Mouse (Mus musculus): ENCODE measurements around the gene Bms1. TPM values are rescaled to one million over a fixed set of nuclear protein-coding genes. Genes with fewer than 3 reads are reported as not detected.

Bms1 gene
- polyA plus RNA-seq, 1 experiment from 2014 or later, result 26.0 TPM

DNA sequence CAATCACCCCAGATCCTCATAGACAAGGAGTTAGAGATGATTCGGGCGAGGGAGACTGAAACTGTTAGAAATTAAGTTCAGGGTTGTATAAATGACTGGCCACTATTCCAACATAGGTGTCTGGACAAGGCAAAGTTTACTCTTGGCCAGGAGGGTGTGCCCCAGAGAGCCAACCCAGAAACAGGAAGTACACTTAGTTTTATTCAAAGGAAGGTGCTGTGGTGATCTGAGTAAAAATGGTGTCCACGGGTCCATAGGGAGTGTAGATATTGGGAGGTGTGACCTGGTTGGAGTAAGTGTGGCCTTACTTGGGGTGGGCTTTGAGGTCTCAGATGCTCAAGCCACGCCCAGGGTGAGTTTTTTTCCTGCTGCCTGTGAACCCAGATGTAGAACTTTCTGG, 38.0 kb downstream of the Bms1 start:
- peaks cover 26% of the 10 kb centered on the region for H3K36me3 ChIP-seq
- no peaks in the 10 kb centered on the region for H3K9me3 ChIP-seq
- no peaks in the 10 kb centered on the region for H3K27me3 ChIP-seq
- H3K4me1 ChIP-seq, result peaks cover 4% of the 10 kb centered on the region; the same call in 1 of the 2 replicates
- H3K9ac ChIP-seq (replicated peaks), result no peak overlapping the region
- H3K4me3 ChIP-seq, result no peak overlapping the region
- no peak overlapping the region for H3K4me2 ChIP-seq (replicated peaks)
- 88% methylated on average over 4 of the region's 4 CpGs for WGBS
- H3K27ac ChIP-seq (replicated peaks), result no peak overlapping the region
- ATAC-seq (replicated peaks), result no peak

DNA sequence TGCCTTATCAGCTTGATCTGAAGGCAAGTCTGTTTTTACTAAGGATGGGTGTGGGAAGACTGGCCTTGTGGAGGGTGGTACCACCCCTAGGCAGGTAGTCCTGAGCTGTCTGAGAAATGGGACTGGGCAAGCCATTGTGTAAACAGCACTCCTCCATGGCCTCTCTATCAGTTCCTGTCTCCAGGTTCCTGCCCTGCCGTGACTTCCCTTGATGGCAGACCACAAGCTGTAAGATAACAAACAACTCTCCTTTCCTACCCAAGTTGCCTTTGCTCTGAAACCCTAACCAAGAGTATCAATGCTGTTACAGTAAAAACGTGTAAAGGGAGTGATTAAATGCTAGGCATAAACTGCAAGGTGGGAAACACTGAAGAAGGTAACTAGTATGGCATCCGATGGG, 38.6 kb downstream of the Bms1 start:
- Histone ChIP-seq H3K27me3 (no peaks in the 10 kb centered on the region), H3K9ac (replicated peaks) (no peak overlapping the region), H3K4me3 (no peak overlapping the region), H3K27ac (replicated peaks) (no peak overlapping the region), H3K4me2 (replicated peaks) (no peak overlapping the region), H3K9me3 (no peaks in the 10 kb centered on the region), H3K4me1 (peaks cover 4% of the 10 kb centered on the region; the same call in 1 of the 2 replicates), H3K36me3 (peaks cover 26% of the 10 kb centered on the region)
- WGBS, result 74% methylated on average over 3 of the region's 3 CpGs
- ATAC-seq (replicated peaks), result no peak

DNA sequence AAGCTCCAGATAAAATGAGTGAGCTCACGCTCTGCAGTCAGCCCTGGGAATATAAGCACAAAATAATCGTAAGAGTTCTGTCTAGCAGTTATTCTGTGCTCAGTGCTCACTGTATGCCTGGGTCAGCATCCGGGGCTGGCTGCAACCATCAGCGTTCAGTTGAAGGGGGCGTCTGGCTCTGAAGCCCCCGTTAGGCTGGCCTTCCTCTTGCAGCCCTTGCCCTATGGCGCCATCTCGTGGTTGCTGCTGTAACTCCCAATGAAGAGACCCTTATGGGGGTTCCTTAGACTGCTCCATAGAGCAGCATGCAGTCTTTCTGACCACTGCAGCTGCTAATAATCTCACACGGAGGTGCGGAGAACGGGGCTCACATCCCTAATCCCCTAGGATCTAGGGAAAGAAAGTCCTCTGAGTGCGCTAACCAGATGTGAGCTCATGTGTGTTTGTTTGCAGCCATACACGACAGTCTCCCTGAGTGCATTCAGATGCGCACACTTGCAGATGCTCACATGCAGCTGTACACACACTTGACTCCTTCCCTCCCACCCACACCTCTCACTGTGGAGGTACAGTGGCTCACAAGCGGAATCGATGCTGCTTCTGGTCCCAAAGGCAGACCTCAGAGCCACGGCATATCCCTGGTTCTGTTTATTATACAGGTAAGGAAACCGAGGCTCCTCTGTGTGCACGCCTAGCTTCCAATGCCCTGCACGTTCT, 39.7 kb downstream of the Bms1 start:
- no peaks in the 10 kb centered on the region for H3K27me3 ChIP-seq
- H3K9ac ChIP-seq (replicated peaks), result no peak overlapping the region
- no peak overlapping the region for H3K27ac ChIP-seq (replicated peaks)
- peak overlapping the region; percentile 32; the same call in 1 of the 2 replicates for H3K4me2 ChIP-seq (replicated peaks)
- H3K4me1 ChIP-seq, result peaks cover 4% of the 10 kb centered on the region; the same call in 1 of the 2 replicates
- H3K36me3 ChIP-seq, result peaks cover 22% of the 10 kb centered on the region
- WGBS, result 30% methylated on average over 20 of the region's 20 CpGs
- H3K4me3 ChIP-seq, result no peak overlapping the region
- H3K9me3 ChIP-seq, result no peaks in the 10 kb centered on the region
- ATAC-seq (replicated peaks), result peak; percentile 84

DNA sequence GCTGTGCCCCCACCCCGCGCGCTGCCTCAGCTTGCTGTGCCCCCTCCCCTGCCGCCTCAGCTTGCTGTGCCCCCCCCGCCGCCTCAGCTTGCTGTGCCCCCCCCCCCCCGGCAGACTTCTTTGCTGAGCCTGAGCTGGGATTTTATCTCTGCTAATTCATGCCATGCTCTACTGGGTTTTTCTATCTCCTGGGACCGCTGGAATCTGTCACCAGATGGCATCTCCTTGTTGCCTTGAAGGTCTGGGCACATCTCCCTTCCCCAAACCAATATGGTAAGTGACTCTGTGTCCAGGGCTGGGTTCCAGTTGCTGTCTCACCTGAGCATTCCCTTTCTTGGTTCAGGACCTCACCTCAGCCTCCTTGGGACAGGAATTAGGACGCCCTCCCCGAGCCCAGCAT, 41.7 kb downstream of the Bms1 start:
- H3K4me1 ChIP-seq, result peaks cover 4% of the 10 kb centered on the region; the same call in 1 of the 2 replicates
- no peak overlapping the region for H3K27ac ChIP-seq (replicated peaks)
- H3K27me3 ChIP-seq, result no peaks in the 10 kb centered on the region
- H3K9ac ChIP-seq (replicated peaks), result no peak overlapping the region
- H3K4me3 ChIP-seq, result no peak overlapping the region
- no peak overlapping the region for H3K4me2 ChIP-seq (replicated peaks)
- H3K36me3 ChIP-seq, result peaks cover 7% of the 10 kb centered on the region
- 63% methylated on average over 10 of the region's 10 CpGs for WGBS
- no peak for ATAC-seq (replicated peaks)
- H3K9me3 ChIP-seq, result no peaks in the 10 kb centered on the region

DNA sequence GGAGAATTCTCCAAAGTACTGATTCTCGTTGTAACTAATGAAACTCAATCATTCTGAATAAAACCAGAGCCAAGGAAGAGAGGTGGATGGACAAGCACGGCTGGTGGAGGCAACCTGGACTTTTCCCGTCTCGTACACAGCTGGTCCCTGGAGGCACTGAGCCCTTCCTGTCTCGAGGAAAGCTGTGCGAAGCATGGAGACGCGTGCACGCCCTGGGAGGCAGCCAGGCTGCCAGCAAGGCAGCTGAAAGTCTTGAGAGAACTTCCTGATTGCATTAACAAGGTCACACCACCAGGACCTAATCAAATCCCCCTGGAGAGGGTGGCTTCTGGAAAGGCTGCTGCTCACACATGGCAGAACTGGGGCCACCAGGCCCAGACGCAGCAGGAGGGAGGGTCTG, 43.3 kb downstream of the Bms1 start:
- H3K4me2 ChIP-seq (replicated peaks), result no peak overlapping the region
- no peak overlapping the region for H3K27ac ChIP-seq (replicated peaks)
- peaks cover 4% of the 10 kb centered on the region; the same call in 1 of the 2 replicates for H3K4me1 ChIP-seq
- H3K9me3 ChIP-seq, result no peaks in the 10 kb centered on the region
- no peaks in the 10 kb centered on the region for H3K36me3 ChIP-seq
- WGBS, result 52% methylated on average over 10 of the region's 10 CpGs
- H3K4me3 ChIP-seq, result no peak overlapping the region
- no peak overlapping the region for H3K9ac ChIP-seq (replicated peaks)
- no peak for ATAC-seq (replicated peaks)
- H3K27me3 ChIP-seq, result no peaks in the 10 kb centered on the region

DNA sequence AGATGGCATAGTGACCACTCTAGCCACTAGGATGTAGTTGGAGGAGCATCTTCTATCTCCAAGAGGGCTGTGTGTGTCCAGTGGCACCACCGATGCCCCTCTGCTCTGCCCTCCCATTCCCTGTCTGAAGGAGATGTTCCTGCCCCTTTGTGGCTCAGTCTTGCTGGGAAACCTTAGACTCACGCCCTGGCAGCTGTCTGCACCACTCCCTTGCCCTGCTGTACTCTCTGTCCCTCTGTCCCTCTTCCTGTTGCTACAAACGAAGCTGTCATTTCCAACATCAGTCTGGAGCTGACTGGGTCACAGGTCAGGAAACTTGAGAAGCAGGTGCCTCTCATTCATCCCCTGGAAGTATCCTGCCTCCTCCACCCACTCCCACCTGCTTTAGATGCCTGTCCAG, 43.8 kb downstream of the Bms1 start:
- Histone ChIP-seq H3K9me3 (no peaks in the 10 kb centered on the region), H3K27ac (replicated peaks) (no peak overlapping the region), H3K27me3 (no peaks in the 10 kb centered on the region), H3K36me3 (no peaks in the 10 kb centered on the region), H3K9ac (replicated peaks) (no peak overlapping the region), H3K4me1 (peaks cover 4% of the 10 kb centered on the region; the same call in 1 of the 2 replicates), H3K4me2 (replicated peaks) (no peak overlapping the region), H3K4me3 (no peak overlapping the region)
- ATAC-seq (replicated peaks), result no peak
- WGBS, result 55% methylated on average over 3 of the region's 3 CpGs

DNA sequence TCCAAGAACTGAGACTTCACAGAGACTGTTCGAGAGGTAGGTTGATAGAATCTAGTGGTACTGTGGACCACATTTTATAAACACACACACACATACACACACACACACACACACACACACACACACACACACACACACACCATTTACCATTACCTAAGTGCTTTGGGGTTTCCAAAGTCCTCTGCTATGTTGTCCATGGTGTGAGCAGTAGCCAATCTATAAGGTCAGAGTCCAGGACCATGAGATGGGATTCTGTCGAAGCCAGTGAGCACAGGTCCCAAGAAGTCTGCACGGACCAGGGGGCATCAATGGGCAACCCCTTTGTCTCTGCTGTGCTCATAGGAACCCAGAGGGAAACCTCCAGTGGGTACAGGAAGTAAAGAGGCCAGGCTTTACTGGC, 44.2 kb downstream of the Bms1 start:
- Histone ChIP-seq H3K4me3 (no peak overlapping the region), H3K9ac (replicated peaks) (no peak overlapping the region), H3K4me1 (peaks cover 4% of the 10 kb centered on the region; the same call in 1 of the 2 replicates), H3K36me3 (no peaks in the 10 kb centered on the region), H3K27me3 (no peaks in the 10 kb centered on the region), H3K4me2 (replicated peaks) (no peak overlapping the region), H3K9me3 (no peaks in the 10 kb centered on the region), H3K27ac (replicated peaks) (no peak overlapping the region)
- WGBS, result 83% methylated on average over 3 of the region's 3 CpGs
- ATAC-seq (replicated peaks), result no peak

DNA sequence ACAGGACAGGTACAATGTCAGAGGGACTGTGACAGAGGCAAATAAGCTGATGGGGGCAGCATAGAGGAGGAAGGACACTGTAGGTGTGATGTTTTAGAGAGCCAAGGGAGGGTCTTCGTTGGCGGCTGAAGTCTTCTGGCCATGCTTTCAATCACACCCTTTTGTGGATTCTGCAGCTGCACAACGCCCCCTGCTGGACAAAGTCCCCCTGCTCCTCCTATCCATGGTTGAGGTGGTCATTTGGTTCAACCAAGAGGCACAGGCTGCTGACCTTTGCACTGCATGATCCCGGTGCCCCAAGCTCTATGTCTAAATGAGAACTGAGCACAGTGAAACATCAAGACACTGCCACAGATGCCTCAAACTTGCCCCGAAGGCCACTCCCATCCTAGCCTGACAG, 46.0 kb downstream of the Bms1 start:
- no peaks in the 10 kb centered on the region for H3K4me1 ChIP-seq
- 47% methylated on average over 5 of the region's 5 CpGs for WGBS
- H3K36me3 ChIP-seq, result no peaks in the 10 kb centered on the region
- H3K4me3 ChIP-seq, result no peak overlapping the region
- H3K9ac ChIP-seq (replicated peaks), result no peak overlapping the region
- ATAC-seq (replicated peaks), result no peak
- no peaks in the 10 kb centered on the region for H3K27me3 ChIP-seq
- H3K4me2 ChIP-seq (replicated peaks), result no peak overlapping the region
- H3K9me3 ChIP-seq, result no peaks in the 10 kb centered on the region
- H3K27ac ChIP-seq (replicated peaks), result no peak overlapping the region

DNA sequence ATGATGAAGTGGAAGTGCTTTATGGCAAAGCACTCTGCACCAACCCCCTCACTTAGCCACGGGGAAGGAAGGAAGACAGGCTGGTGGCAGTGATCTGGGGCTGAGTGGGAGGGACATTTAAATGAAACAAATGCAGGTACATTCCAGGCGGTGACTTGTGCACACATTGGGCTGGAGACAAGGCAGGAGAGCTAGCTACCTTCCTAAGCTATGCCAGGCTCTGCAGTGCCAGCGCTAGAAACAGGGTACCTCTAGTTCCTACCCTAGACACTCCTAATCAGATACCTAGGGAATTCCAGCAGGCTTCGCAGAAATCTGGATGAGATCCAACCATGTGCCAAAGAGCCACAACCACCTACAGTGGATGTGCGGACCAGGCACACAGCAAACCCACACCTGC, 46.5 kb downstream of the Bms1 start:
- no peaks in the 10 kb centered on the region for H3K27me3 ChIP-seq
- H3K9me3 ChIP-seq, result no peaks in the 10 kb centered on the region
- no peaks in the 10 kb centered on the region for H3K4me1 ChIP-seq
- 77% methylated on average over 5 of the region's 5 CpGs for WGBS
- H3K36me3 ChIP-seq, result no peaks in the 10 kb centered on the region
- H3K27ac ChIP-seq (replicated peaks), result no peak overlapping the region
- no peak overlapping the region for H3K9ac ChIP-seq (replicated peaks)
- no peak overlapping the region for H3K4me3 ChIP-seq
- no peak for ATAC-seq (replicated peaks)
- H3K4me2 ChIP-seq (replicated peaks), result no peak overlapping the region

DNA sequence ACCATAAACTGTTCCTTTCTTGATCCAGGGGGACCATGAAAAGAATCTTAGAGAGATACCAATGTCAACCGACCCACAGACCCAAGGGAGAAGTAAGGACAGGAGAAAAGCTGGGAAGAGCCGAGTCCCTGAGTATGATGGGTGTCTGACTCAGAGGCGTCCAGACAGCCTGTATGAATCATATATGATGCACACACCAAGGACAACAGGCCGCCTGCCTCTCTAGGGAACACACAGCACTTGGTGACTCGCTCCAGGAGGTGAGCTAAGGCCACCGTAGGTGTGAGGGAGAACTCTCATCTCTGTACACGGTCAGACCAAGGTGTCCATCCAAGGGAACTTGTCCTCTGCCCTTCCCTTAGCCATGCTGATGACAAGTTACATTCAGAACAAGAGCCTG, 51.8 kb downstream of the Bms1 start:
- no peak for ATAC-seq (replicated peaks)
- Histone ChIP-seq H3K9me3 (no peaks in the 10 kb centered on the region), H3K4me1 (no peaks in the 10 kb centered on the region), H3K4me2 (replicated peaks) (no peak overlapping the region), H3K36me3 (no peaks in the 10 kb centered on the region), H3K4me3 (no peak overlapping the region), H3K27ac (replicated peaks) (no peak overlapping the region), H3K9ac (replicated peaks) (no peak overlapping the region), H3K27me3 (no peaks in the 10 kb centered on the region)
- WGBS, result 85% methylated on average over 7 of the region's 7 CpGs

DNA sequence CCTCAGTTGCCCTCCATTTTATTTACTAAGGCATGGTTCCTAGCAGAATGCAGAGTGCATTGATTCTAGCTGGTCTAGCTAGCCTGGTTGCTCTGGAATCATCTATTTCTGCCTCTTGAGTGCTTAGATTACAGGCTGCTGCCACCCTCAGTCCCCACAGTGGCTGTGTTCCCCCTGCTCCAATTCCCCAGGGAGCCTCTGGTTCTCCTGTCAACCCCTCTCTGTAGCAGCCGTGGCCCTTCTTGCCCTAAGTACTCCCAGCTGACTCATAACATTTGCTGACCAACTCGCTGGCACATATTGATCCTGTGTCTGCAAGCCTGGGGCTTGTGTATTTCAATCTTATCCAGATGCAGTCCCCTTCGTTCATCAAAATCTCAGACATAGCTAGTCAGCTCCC, 53.1 kb downstream of the Bms1 start:
- 66% methylated on average over 3 of the region's 3 CpGs for WGBS
- ATAC-seq (replicated peaks), result no peak
- no peak overlapping the region for H3K27ac ChIP-seq (replicated peaks)
- H3K27me3 ChIP-seq, result no peaks in the 10 kb centered on the region
- no peaks in the 10 kb centered on the region for H3K4me1 ChIP-seq
- no peak overlapping the region for H3K9ac ChIP-seq (replicated peaks)
- H3K4me3 ChIP-seq, result no peak overlapping the region
- no peaks in the 10 kb centered on the region for H3K36me3 ChIP-seq
- H3K4me2 ChIP-seq (replicated peaks), result no peak overlapping the region
- peaks cover 4% of the 10 kb centered on the region; the same call in 1 of the 2 replicates for H3K9me3 ChIP-seq

DNA sequence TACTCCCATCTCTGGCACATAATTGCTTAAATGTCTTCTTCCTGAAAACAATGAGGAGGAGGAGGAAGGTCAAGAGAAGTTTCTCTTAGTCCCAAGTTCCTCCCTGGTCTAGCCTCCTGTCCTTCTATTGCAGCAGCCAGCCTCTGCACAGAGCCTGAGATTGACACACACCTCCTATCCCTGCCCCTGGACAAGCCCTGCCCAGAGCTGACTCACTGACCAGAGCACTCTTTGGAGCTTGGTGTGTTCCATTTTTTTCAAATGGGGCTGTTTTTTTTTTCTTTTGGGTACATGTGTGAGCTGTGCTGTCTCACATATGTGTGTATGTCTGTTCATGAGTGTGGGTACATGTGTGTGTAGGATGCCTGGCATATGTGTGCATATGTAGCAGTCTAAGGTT, 53.5 kb downstream of the Bms1 start:
- ATAC-seq (replicated peaks), result no peak
- H3K27me3 ChIP-seq, result no peaks in the 10 kb centered on the region

DNA sequence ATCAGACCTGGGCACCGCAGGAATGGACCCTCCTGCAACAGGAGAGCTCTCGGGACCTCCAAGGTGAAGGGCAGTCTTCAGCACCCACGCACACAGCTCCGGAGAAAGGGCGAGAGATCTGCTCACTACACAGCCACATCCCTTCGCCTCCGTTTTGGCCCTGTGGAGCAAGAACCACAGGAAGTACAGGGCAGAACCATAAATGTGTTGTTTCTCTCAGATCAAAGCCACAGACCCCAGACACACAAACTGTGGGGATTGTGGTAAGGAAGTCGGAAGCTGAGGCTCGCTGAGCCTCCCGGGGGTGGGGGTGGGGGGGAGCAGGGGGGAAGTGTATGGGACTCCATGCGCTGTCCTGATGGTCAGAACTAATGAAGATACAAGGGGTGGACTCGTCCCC, 68.9 kb downstream of the Bms1 start:
- no peak overlapping the region for H3K4me2 ChIP-seq (replicated peaks)
- no peak overlapping the region for H3K9ac ChIP-seq (replicated peaks)
- no peak for ATAC-seq (replicated peaks)
- no peak overlapping the region for H3K27ac ChIP-seq (replicated peaks)
- H3K36me3 ChIP-seq, result no peaks in the 10 kb centered on the region
- no peaks in the 10 kb centered on the region for H3K27me3 ChIP-seq
- H3K9me3 ChIP-seq, result no peaks in the 10 kb centered on the region
- H3K4me1 ChIP-seq, result no peaks in the 10 kb centered on the region
- 84% methylated on average over 12 of the region's 12 CpGs for WGBS
- no peak overlapping the region for H3K4me3 ChIP-seq

More for the DNA sequence above, 53.5 kb downstream of the Bms1 start:
- no peak overlapping the region for H3K4me2 ChIP-seq (replicated peaks)
- H3K9me3 ChIP-seq, result peaks cover 4% of the 10 kb centered on the region; the same call in 1 of the 2 replicates
- H3K27ac ChIP-seq (replicated peaks), result no peak overlapping the region
- H3K4me3 ChIP-seq, result no peak overlapping the region
- H3K9ac ChIP-seq (replicated peaks), result no peak overlapping the region
- no peaks in the 10 kb centered on the region for H3K36me3 ChIP-seq
- no peaks in the 10 kb centered on the region for H3K4me1 ChIP-seq
